Mouse (Mus musculus): ENCODE data around the gene Tcf21. TPM values are rescaled to one million over a fixed set of nuclear protein-coding genes. Genes with fewer than 3 reads are reported as not detected.

The Tcf21 gene
- total RNA-seq, 2 experiments from 2014 or later: not detected

DNA sequence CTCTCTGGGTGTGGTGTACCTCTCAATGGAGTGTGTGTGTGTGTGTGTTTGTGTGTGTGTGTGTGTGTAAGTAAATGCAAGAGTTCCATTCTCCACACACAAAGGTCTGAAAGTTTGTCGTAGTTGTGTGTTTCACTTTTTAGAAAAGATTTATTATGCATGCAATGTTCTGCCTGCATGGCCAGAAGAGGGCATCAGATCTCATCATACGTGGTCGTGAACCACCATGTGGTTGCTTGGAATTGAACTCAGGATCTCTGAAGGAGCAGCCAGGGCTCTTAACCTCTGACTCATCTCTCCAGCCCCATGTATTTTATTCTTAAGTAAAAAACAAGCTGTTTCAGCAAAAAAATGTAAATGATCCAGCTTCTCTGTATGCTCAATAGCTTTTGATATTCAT is 37.3 kb downstream of the Tcf21 start:
- TF ChIP-seq CTCF (conservative IDR thresholded peaks at IDR 0.05): peak; percentile 61
- no peak overlapping the region for H3K4me3 ChIP-seq
- no peak overlapping the region for H3K27ac ChIP-seq
- no peak for DNase-seq (ENCODE audit: low spot score in 2 of 2)

DNA sequence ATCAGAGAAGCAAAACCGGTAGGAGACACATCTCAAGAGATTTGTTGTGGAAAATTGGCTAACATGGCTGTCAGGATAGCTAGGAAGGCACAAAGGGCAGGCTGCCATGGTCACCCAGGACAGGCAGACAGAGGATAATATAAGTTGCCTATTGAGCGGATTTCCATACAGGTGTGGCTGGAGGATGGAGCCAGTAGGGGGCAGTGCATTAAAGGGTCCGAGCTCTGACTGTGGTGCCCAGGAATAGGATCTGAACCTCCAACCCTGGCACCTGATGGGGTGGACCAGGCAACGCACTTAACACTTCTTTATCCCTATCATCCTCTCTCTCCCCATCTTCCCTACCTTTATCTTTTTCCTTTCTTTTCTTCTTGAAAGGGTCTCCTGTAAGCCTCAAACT is 38.5 kb downstream of the Tcf21 start:
- no peak for DNase-seq (ENCODE audit: low spot score in 2 of 2)
- Histone ChIP-seq H3K4me3 (no peak overlapping the region), H3K27ac (no peak overlapping the region)
- peak; percentile 63 for TF ChIP-seq CTCF (conservative IDR thresholded peaks at IDR 0.05)

DNA sequence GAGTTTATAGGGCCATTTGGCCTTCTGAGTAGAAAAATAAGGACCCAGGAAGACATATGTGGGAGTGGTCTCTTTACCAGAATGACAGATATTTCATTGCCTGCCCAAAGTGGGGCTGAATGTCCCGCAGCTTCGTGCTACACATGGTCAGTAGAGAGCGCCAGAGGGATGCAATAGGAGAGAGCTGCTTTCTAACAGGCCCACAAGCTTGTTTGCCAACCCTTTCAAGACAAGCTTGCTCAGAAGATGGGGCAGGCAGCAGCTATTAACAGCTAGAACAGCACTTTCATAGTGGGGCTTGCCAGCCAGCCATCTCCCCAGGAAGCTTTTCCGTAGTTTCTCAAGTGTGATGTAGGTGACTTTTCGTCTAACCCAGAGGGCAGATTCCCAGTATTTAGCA is 42.0 kb downstream of the Tcf21 start:
- no peak overlapping the region for H3K4me3 ChIP-seq
- no peak overlapping the region for H3K27ac ChIP-seq
- DNase-seq (ENCODE audit: low spot score in 2 of 2): no peak
- peak; percentile 68 for TF ChIP-seq CTCF (conservative IDR thresholded peaks at IDR 0.05)

DNA sequence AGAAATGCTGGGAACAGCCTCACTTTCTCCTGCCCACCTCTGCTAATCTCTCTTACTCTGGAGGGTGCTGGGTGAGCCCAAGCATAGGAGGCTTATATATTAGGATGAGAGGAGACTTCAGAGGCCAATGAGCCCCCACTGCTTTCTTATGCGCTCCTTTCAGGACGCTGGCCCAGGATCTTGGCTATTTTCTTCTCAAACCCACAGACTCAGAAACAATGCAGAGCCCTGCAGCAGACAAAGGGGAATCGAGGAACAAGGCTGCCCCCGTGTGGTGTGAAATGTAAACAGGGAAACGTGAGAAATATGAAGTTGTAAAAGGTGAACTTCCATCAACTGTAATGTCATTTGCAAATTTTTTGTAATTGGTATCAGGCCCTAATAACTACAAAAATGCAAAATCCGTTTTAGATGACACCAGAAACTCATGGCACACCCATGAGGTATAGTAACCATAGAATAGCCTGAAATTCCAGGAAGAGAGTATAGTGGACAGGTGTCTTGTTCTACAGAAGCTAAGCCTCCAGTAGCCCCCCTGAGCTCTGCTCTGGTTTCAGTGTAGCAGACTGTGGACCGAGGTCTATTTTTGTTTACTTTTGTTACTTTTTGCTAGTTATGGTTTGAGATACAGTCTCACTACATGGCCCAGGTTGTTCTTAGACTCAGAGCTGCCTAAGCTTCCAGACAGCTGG is 43.8 kb downstream of the Tcf21 start:
- no peak overlapping the region for H3K4me3 ChIP-seq
- peak; percentile 53 to 75 for DNase-seq (ENCODE audit: low spot score in 2 of 2)
- TF ChIP-seq CTCF (conservative IDR thresholded peaks at IDR 0.05): peak; percentile 84
- H3K27ac ChIP-seq: no peak overlapping the region

DNA sequence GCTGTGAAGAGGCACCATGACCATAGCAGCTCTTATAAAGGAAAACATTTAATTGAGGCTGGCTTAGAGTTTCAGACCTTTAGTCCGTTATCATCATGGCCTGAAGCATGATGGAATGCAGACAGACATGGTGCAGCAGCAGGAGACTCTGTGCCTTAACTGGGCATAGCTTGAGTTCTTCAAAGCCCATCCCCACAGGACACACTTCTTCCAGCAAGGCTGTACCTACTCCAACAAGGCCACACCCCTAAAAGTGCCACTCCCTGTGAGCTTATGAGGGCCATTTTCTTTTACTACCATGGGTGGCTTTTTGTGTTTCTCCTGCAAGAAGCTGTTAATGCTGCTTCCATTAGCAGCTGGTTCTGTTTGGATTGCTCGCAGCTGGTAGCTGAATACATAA is 44.5 kb downstream of the Tcf21 start:
- TF ChIP-seq CTCF (conservative IDR thresholded peaks at IDR 0.05): no peak
- Histone ChIP-seq H3K27ac (no peak overlapping the region), H3K4me3 (no peak overlapping the region)
- no peak for DNase-seq (ENCODE audit: low spot score in 2 of 2)

DNA sequence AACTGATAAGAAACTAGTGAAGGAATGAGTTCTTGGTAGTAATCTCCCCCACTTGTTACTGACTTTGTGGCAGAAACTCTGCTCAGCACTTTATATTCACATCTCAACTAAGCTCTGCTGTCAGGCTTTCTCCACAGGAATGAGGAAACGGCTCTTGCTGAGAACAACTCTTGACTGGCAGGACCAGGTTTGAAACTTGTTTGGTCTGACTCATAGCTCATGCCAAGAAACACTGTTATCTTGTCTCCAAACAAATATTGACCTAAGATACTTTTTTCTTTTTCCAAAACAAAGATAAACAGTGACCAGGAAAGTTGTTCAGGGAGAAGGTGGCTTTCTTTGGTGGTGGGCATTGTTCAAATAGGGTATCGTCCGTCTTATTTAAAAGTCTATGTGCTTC is 45.3 kb downstream of the Tcf21 start:
- TF ChIP-seq CTCF (conservative IDR thresholded peaks at IDR 0.05): no peak
- Histone ChIP-seq H3K4me3 (no peak overlapping the region), H3K27ac (no peak overlapping the region)
- no peak for DNase-seq (ENCODE audit: low spot score in 2 of 2)

Other genes starting within 250 kb of the Tcf21 start
- gene Slc2a12, start 175.2 kb downstream of the Tcf21 start, total RNA-seq (2021): 1 to 10 TPM; 3.1 to 6.0 TPM
- gene Tbpl1, start 88.2 kb downstream of the Tcf21 start, total RNA-seq (2021): 10 to 100 TPM; 59.8 to 62.4 TPM

Data from layer of hippocampus, adult 2 months (tissue).